Mouse (Mus musculus): ENCODE data around the gene Nectin2. TPM values are rescaled to one million over a fixed set of nuclear protein-coding genes. Genes with fewer than 3 reads are reported as not detected.
A peak's percentile ranks its signal among the peaks of the same experiment; 100 is the strongest.

The Nectin2 gene
- polyA plus RNA-seq, 1 experiment from 2014 or later = 89.4 TPM

GRCm38 (mm10) chr7:19751070-19751383, 744 bp upstream of the Nectin2 start:
- Histone ChIP-seq H3K4me1 (peaks cover 65% of the 10 kb centered on the region), H3K36me3 (no peaks in the 10 kb centered on the region), H3K4me2 (peak overlapping the region; percentile 91; the same call in 1 of the 2 replicates), H3K9ac (peak overlapping the region; percentile 77; the same call in 1 of the 2 replicates), H3K4me3 (no peak overlapping the region), H3K27me3 (replicated peaks) (no peaks in the 10 kb centered on the region), H3K27ac (replicated peaks) (peak overlapping the region; percentile 80), H3K9me3 (no peaks in the 10 kb centered on the region)
- WGBS = 36% methylated on average over 4 of the region's 4 CpGs
- no peak for ATAC-seq (ENCODE audit: extremely low read depth, insufficient number of reproducible peaks, low FRiP score, low TSS enrichment)

- WGBS = under 1% methylated on average over 46 of the region's 46 CpGs
- Histone ChIP-seq H3K4me2 (peak overlapping the region; percentile 91), H3K36me3 (peaks cover 3% of the 10 kb centered on the region; the same call in 1 of the 2 replicates), H3K27me3 (replicated peaks) (no peaks in the 10 kb centered on the region), H3K27ac (replicated peaks) (peak overlapping the region; percentile 93), H3K9me3 (no peaks in the 10 kb centered on the region), H3K4me1 (peaks cover 67% of the 10 kb centered on the region), H3K9ac (peak overlapping the region; percentile 96), H3K4me3 (peak overlapping the region; percentile 84)
- ATAC-seq (ENCODE audit: extremely low read depth, insufficient number of reproducible peaks, low FRiP score, low TSS enrichment) = peak; percentile 93
Observed at GRCm38 (mm10) chr7:19749389-19750216, 680 bp downstream of the Nectin2 start.

GRCm38 (mm10) chr7:19748219-19749195, 1.8 kb downstream of the Nectin2 start:
- H3K9ac ChIP-seq = peak overlapping the region; percentile 96
- H3K27ac ChIP-seq (replicated peaks) = peak overlapping the region; percentile 93
- H3K27me3 ChIP-seq (replicated peaks) = no peaks in the 10 kb centered on the region
- H3K36me3 ChIP-seq = peaks cover 8% of the 10 kb centered on the region
- H3K9me3 ChIP-seq = no peaks in the 10 kb centered on the region
- peak overlapping the region; percentile 91 for H3K4me2 ChIP-seq
- H3K4me3 ChIP-seq = peak overlapping the region; percentile 84
- H3K4me1 ChIP-seq = peaks cover 67% of the 10 kb centered on the region
- WGBS = under 1% methylated on average over 32 of the region's 32 CpGs
- ATAC-seq (ENCODE audit: extremely low read depth, insufficient number of reproducible peaks, low FRiP score, low TSS enrichment) = no peak

- ATAC-seq (ENCODE audit: extremely low read depth, insufficient number of reproducible peaks, low FRiP score, low TSS enrichment) = no peak
- H3K27ac ChIP-seq (replicated peaks) = peak overlapping the region; percentile 93
- H3K27me3 ChIP-seq (replicated peaks) = no peaks in the 10 kb centered on the region
- peak overlapping the region; percentile 84 for H3K4me3 ChIP-seq
- H3K9me3 ChIP-seq = no peaks in the 10 kb centered on the region
- peak overlapping the region; percentile 96 for H3K9ac ChIP-seq
- WGBS = 6% methylated on average over 25 of the region's 25 CpGs
- H3K36me3 ChIP-seq = peaks cover 14% of the 10 kb centered on the region
- peak overlapping the region; percentile 91 for H3K4me2 ChIP-seq
- H3K4me1 ChIP-seq = peaks cover 66% of the 10 kb centered on the region
Observed at GRCm38 (mm10) chr7:19747420-19748218, 2.7 kb downstream of the Nectin2 start.

- Histone ChIP-seq H3K4me3 (peak overlapping the region; percentile 84), H3K27me3 (replicated peaks) (no peaks in the 10 kb centered on the region), H3K27ac (replicated peaks) (peak overlapping the region; percentile 93), H3K36me3 (peaks cover 19% of the 10 kb centered on the region), H3K9me3 (no peaks in the 10 kb centered on the region), H3K4me1 (peaks cover 74% of the 10 kb centered on the region), H3K9ac (peak overlapping the region; percentile 96), H3K4me2 (peak overlapping the region; percentile 91)
- WGBS = 19% methylated on average over 6 of the region's 6 CpGs
- no peak for ATAC-seq (ENCODE audit: extremely low read depth, insufficient number of reproducible peaks, low FRiP score, low TSS enrichment)
Observed at GRCm38 (mm10) chr7:19746426-19747201, 3.7 kb downstream of the Nectin2 start.

- Histone ChIP-seq H3K27ac (replicated peaks) (peak overlapping the region; percentile 84), H3K36me3 (peaks cover 25% of the 10 kb centered on the region), H3K4me2 (peak overlapping the region; percentile 91; the same call in 1 of the 2 replicates), H3K4me1 (peaks cover 77% of the 10 kb centered on the region), H3K27me3 (replicated peaks) (no peaks in the 10 kb centered on the region), H3K9ac (peak overlapping the region; percentile 50; the same call in 1 of the 2 replicates), H3K4me3 (no peak overlapping the region), H3K9me3 (no peaks in the 10 kb centered on the region)
- 59% methylated on average over 8 of the region's 10 CpGs for WGBS
- ATAC-seq (ENCODE audit: extremely low read depth, insufficient number of reproducible peaks, low FRiP score, low TSS enrichment) = no peak
Observed at GRCm38 (mm10) chr7:19745971-19746370, 4.3 kb downstream of the Nectin2 start.

- peaks cover 75% of the 10 kb centered on the region for H3K4me1 ChIP-seq
- H3K27me3 ChIP-seq (replicated peaks) = no peaks in the 10 kb centered on the region
- peaks cover 37% of the 10 kb centered on the region for H3K36me3 ChIP-seq
- H3K4me2 ChIP-seq = peak overlapping the region; percentile 91
- H3K9me3 ChIP-seq = peaks cover 4% of the 10 kb centered on the region; the same call in 1 of the 2 replicates
- no peak; the same call in 1 of the 2 replicates for ATAC-seq (ENCODE audit: extremely low read depth, insufficient number of reproducible peaks, low FRiP score, low TSS enrichment)
- H3K9ac ChIP-seq = peak overlapping the region; percentile 73
- peak overlapping the region; percentile 8; the same call in 1 of the 2 replicates for H3K4me3 ChIP-seq
- 25% methylated on average over 14 of the region's 14 CpGs for WGBS
- peak overlapping the region; percentile 84 for H3K27ac ChIP-seq (replicated peaks)
Observed at GRCm38 (mm10) chr7:19744590-19745385, 5.5 kb downstream of the Nectin2 start.

GRCm38 (mm10) chr7:19743791-19744190, 6.5 kb downstream of the Nectin2 start:
- H3K36me3 ChIP-seq = peaks cover 47% of the 10 kb centered on the region
- H3K4me1 ChIP-seq = peaks cover 75% of the 10 kb centered on the region
- H3K9ac ChIP-seq = no peak overlapping the region
- H3K4me2 ChIP-seq = no peak overlapping the region
- no peaks in the 10 kb centered on the region for H3K27me3 ChIP-seq (replicated peaks)
- 74% methylated on average over 6 of the region's 6 CpGs for WGBS
- ATAC-seq (ENCODE audit: extremely low read depth, insufficient number of reproducible peaks, low FRiP score, low TSS enrichment) = no peak
- peak overlapping the region; percentile 84; the same call in 1 of the 2 replicates for H3K27ac ChIP-seq (replicated peaks)
- H3K4me3 ChIP-seq = no peak overlapping the region
- peaks cover 4% of the 10 kb centered on the region; the same call in 1 of the 2 replicates for H3K9me3 ChIP-seq

GRCm38 (mm10) chr7:19742468-19742867, 7.8 kb downstream of the Nectin2 start:
- no peak overlapping the region for H3K27ac ChIP-seq (replicated peaks)
- H3K36me3 ChIP-seq = peaks cover 57% of the 10 kb centered on the region
- no peaks in the 10 kb centered on the region for H3K27me3 ChIP-seq (replicated peaks)
- peaks cover 4% of the 10 kb centered on the region; the same call in 1 of the 2 replicates for H3K9me3 ChIP-seq
- H3K4me2 ChIP-seq = no peak overlapping the region
- no peak overlapping the region for H3K4me3 ChIP-seq
- H3K9ac ChIP-seq = no peak overlapping the region
- H3K4me1 ChIP-seq = peaks cover 66% of the 10 kb centered on the region
- 48% methylated on average over 5 of the region's 5 CpGs for WGBS
- ATAC-seq (ENCODE audit: extremely low read depth, insufficient number of reproducible peaks, low FRiP score, low TSS enrichment) = no peak
